Mouse (Mus musculus): ENCODE data around the gene Prkn.

DNA sequence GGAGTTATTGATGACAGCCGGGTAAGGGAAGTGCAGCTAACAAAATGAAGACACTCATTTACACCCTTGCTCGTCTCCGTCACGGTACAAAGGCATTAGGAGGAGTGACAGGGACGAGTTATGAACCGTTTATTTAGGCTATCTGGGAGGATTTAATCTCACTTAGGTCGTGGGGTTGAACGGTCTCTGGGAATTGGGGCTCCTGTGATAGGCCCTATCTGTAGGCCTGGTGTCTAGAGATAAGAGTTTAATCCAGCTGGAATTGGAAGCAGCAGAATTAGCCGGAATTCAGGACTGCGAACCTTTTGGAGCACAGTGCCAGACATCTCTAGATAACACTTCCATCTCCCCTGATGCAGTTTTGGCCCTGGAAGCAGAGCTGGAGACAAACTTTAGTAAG is 571.2 kb downstream of the Prkn start:
- TF ChIP-seq CTCF (IDR thresholded peaks at IDR 0.05; ENCODE audit: low read depth, low read length) (no peak), POLR2A (IDR thresholded peaks at IDR 0.05; ENCODE audit: extremely low read depth, insufficient read depth, low read length) (no peak)

All from liver, adult 2 months (tissue).